Mouse (Mus musculus): ENCODE measurements around the gene Relt.

DNA sequence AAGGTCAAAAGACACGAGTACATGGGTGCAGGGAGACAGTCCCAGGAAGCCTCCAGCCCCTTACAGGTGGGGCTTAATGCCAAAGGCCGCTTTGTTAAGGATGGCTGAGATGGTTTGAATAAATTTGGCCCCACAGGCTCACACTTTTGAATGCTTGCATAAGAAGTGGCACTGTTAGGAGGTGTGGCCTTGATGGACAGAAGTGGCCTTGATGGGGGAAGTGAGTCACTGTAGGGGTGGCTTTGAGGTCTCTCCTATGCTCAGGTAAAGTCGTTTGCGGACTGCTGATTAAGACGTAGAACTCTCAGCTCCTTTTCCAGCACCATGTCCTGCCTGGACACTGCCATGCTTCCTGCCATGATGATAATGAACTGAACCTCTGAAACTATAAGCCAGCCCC is 34.6 kb upstream of the Relt start:
- TF ChIP-seq PAX5 (IDR thresholded peaks at IDR 0.05; ENCODE audit: low read length) = no peak
- no peak for TF ChIP-seq CTCF (conservative IDR thresholded peaks at IDR 0.05 in 1 of 2, IDR thresholded peaks at IDR 0.05 in 1 of 2; ENCODE audit: low read depth in 2 of 2, low read length in 2 of 2)
- no peak for TF ChIP-seq E2F4 (IDR thresholded peaks at IDR 0.05; ENCODE audit: insufficient replicate concordance, low read depth, low read length)
- no peak for TF ChIP-seq MYC (IDR thresholded peaks at IDR 0.05; ENCODE audit: low read depth, low read length)
- TF ChIP-seq KAT2A (IDR thresholded peaks at IDR 0.05; ENCODE audit: insufficient replicate concordance, low read length) = no peak
- TF ChIP-seq EP300 (IDR thresholded peaks at IDR 0.05; ENCODE audit: low read length) = no peak
- no peak for TF ChIP-seq TCF12 (IDR thresholded peaks at IDR 0.05; ENCODE audit: low read depth, low read length)
- no peak for TF ChIP-seq POLR2A (IDR thresholded peaks at IDR 0.05; ENCODE audit: low read depth, low read length)
- no peak for TF ChIP-seq SMC3 (IDR thresholded peaks at IDR 0.05; ENCODE audit: low read depth, low read length)
- TF ChIP-seq MXI1 (IDR thresholded peaks at IDR 0.05; ENCODE audit: low read depth, low read length) = no peak
- TF ChIP-seq NELFE (IDR thresholded peaks at IDR 0.05; ENCODE audit: low read depth, low read length) = no peak
- TF ChIP-seq POLR2AphosphoS2 (IDR thresholded peaks at IDR 0.05; ENCODE audit: low read depth, low read length) = no peak

Data from CH12.LX (cell line).